Mouse (Mus musculus) heart, adult 2 months (tissue): ENCODE data around the gene Ttc23.

ENCODE experiments used
- CTCF ChIP-seq: fragments of 200-600 bp; IDR thresholded peaks from 2 replicates; pipeline ENCODE4 v1.8.1; 2022; ENCODE audit warnings: antibody characterized with exemption, mild to moderate bottlenecking, moderate library complexity
- POLR2A ChIP-seq: fragments of 200-500 bp; IDR thresholded peaks from 2 replicates; pipeline ENCODE4 v1.6.1; 2011; ENCODE audit warnings: mild to moderate bottlenecking, low read depth, low read length, control low read depth; ENCODE audit not compliant: insufficient read depth

- TF ChIP-seq POLR2A (no peak), CTCF (no peak)
Measured at GRCm38 (mm10) chr7:67644291-67644690, 2.9 kb upstream of the Ttc23 start.
